Mouse (Mus musculus) megakaryocyte, embryonic 14.5 days (primary cell): ENCODE data around the gene Slc23a3. TPM values are rescaled to one million over a fixed set of nuclear protein-coding genes. Genes with fewer than 3 reads are reported as not detected.
A peak's percentile ranks its signal among the peaks of the same experiment; 100 is the strongest.

Experiments
- H3K27me3 ChIP-seq: replicated peaks from 2 replicates; pipeline ENCODE3; 2012; ENCODE audit warnings: inconsistent platforms
- H3K36me3 ChIP-seq: replicated peaks from 2 replicates; pipeline ENCODE3; 2012; ENCODE audit warnings: low read length, inconsistent platforms, mixed read lengths
- H3K4me1 ChIP-seq: 2 replicates; pipeline ENCODE4 v1.6.1; 2012; ENCODE audit warnings: inconsistent platforms
- H3K4me3 ChIP-seq: replicated peaks from 2 replicates; pipeline ENCODE3; 2012; ENCODE audit warnings: moderate library complexity, mild to moderate bottlenecking, inconsistent platforms
- H3K9me3 ChIP-seq: 2 replicates; pipeline ENCODE4 v1.6.1; 2012; ENCODE audit warnings: inconsistent platforms
- FLI1 ChIP-seq: IDR thresholded peaks from 2 replicates; pipeline ENCODE4 v1.6.1; 2012; ENCODE audit warnings: low read length, inconsistent platforms, mixed read lengths
- GATA1 ChIP-seq: IDR thresholded peaks from 3 replicates; pipeline ENCODE4 v1.6.1; 2012; ENCODE audit warnings: mixed read lengths, low read length, inconsistent platforms, borderline replicate concordance
- polyA plus RNA-seq: library from polyadenylated mRNA; stranded (reverse); fragments of >175 nt; gene quantifications from 2 replicates; pipeline ENCODE4 v1.2.3, GENCODE M21; 2012; ENCODE audit warnings: low replicate concordance; ENCODE audit not compliant: insufficient read depth

Slc23a3 gene
- polyA plus RNA-seq, 1 experiment = not detected

- no peaks in the 10 kb centered on the region for H3K9me3 ChIP-seq
- no peaks in the 10 kb centered on the region for H3K27me3 ChIP-seq
- peak overlapping the region; percentile 99 for H3K4me3 ChIP-seq
- TF ChIP-seq FLI1 (no peak), GATA1 (no peak)
- peaks cover 57% of the 10 kb centered on the region for H3K4me1 ChIP-seq
- peaks cover 71% of the 10 kb centered on the region for H3K36me3 ChIP-seq
Observed at GRCm38 (mm10) chr1:75140601-75141190, 7.0 kb upstream of the Slc23a3 start.

DNA sequence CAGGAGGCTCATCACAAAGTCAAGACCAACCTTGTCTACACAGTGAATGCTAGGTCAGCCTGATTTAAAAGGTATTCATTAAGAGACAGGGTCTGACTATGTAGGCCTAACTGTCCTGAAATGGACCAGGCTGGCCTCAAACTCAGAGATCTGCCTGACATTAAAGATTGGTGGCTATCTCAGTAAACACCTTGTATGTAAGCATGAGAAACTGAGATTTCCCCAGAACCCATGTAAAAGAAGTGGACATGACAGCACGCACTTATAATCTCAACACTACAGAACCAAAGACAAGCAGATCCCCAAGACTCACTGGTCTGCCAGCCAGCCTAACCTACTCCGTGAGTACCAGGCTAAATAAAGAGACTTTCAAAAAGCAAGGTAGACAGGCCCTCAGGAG lies 4.8 kb upstream of the Slc23a3 start:
- Histone ChIP-seq H3K4me3 (no peak overlapping the region), H3K4me1 (peaks cover 40% of the 10 kb centered on the region), H3K36me3 (peaks cover 62% of the 10 kb centered on the region), H3K27me3 (peaks cover 3% of the 10 kb centered on the region), H3K9me3 (no peaks in the 10 kb centered on the region)
- TF ChIP-seq GATA1 (no peak), FLI1 (no peak)

GRCm38 (mm10) chr1:75136730-75137129 lies 3.0 kb upstream of the Slc23a3 start:
- H3K27me3 ChIP-seq = peaks cover 13% of the 10 kb centered on the region
- TF ChIP-seq FLI1 = no peak
- peaks cover 62% of the 10 kb centered on the region for H3K36me3 ChIP-seq
- no peak overlapping the region for H3K4me3 ChIP-seq
- H3K9me3 ChIP-seq = no peaks in the 10 kb centered on the region
- H3K4me1 ChIP-seq = peaks cover 35% of the 10 kb centered on the region

GRCm38 (mm10) chr1:75136293-75136692 lies 2.6 kb upstream of the Slc23a3 start:
- Histone ChIP-seq H3K36me3 (peaks cover 62% of the 10 kb centered on the region), H3K4me1 (peaks cover 35% of the 10 kb centered on the region), H3K27me3 (peaks cover 13% of the 10 kb centered on the region), H3K4me3 (no peak overlapping the region), H3K9me3 (no peaks in the 10 kb centered on the region)
- TF ChIP-seq FLI1 = no peak
- TF ChIP-seq GATA1 = no peak

DNA sequence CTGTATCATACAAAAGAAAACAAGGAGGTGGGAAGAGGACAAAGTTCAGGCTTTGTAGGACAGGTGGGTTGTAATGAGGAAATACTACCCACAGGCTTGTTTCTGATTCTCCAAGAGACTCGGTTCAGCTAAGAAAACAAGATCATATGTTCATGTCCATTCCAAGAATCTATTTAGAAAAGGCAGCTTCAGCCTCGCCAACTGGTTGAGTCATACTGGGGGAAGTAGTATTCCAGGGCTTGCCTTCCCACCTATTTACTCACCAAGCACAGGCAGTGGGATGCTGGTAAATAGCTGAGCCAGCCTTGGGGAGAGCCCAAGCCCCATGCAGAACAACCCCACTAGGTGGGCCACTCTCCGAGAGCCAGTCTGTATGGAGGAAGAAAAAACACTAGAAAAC lies 5.0 kb downstream of the Slc23a3 start:
- Histone ChIP-seq H3K27me3 (peaks cover 21% of the 10 kb centered on the region), H3K36me3 (no peaks in the 10 kb centered on the region), H3K4me3 (no peak overlapping the region), H3K4me1 (peaks cover 20% of the 10 kb centered on the region), H3K9me3 (no peaks in the 10 kb centered on the region)
- TF ChIP-seq FLI1 = no peak
- TF ChIP-seq GATA1 = no peak

DNA sequence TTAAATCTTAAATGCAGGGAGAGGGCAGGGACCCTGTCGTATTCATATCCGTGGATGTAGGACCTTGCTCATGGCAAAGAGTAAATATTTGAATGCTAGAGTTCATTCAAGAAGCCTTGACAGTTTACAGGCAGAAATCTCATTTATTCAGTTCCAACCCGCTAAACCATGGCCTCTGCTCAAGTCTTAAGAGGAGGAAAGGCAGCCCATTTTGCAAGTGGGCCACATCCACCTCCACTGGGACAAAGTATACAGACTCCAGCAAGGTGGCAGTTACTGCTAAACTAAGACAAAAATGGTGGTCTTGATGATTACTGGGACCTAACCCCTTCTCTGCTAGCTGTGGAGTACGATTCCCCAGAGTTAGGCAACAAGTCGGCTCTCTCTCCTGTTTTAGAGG lies 8.3 kb downstream of the Slc23a3 start:
- peaks cover 21% of the 10 kb centered on the region for H3K4me1 ChIP-seq
- no peaks in the 10 kb centered on the region for H3K9me3 ChIP-seq
- H3K36me3 ChIP-seq = no peaks in the 10 kb centered on the region
- TF ChIP-seq FLI1 (no peak), GATA1 (no peak)
- H3K4me3 ChIP-seq = peak overlapping the region; percentile 94
- peaks cover 10% of the 10 kb centered on the region for H3K27me3 ChIP-seq

DNA sequence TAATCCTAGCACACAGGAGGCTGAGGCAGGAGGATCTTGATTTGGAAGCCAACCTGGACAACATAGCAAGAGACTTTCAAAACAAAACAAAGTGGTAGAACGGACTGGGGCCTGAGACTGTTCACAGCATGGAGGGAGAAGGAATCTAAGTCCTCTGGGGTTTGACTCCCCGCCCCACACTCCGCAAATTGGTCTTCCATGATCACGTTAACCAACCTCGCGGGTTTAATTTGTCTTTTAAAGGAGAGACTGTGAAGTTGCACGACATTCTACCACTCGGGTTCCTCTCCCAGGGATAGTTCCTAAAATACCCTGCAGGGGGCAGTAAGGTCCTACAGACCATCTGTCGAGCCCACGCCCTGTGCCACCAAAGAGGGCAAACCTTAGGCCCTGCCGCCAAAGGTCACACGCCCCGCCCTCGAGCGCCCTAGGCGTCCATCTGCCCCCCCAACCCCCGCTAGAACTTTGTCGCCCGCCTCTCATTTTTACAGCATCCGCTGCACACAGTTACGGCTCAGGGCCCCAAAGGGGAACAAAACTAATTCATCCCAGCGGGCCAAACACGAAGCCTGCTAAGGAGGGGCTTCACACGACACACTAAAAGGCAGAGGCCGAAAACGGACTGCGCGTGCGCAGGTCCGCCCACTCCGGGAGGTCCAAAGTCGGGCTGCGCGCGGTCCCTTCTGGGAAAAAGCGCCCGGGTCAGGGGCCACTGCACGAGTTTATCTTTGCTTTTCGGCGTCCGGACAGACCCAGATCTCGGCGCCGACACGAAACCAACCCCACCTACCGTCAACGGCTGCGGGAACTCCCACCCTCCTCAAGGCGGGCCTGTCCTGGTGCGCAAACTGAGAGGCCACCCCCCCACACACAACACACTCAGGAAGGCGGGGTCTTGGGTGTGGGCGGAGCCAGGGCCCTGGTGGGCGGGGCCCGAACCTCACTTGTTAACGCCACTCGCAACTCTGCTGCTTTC lies 9.1 kb downstream of the Slc23a3 start, which contains the start of gene Nhej1:
Gene Nhej1 (minus strand): TSS at position 855 of the 976 bp plus-strand sequence.
- TF ChIP-seq GATA1 = no peak
- no peak for TF ChIP-seq FLI1
- Histone ChIP-seq H3K36me3 (no peaks in the 10 kb centered on the region), H3K27me3 (peaks cover 7% of the 10 kb centered on the region), H3K9me3 (no peaks in the 10 kb centered on the region), H3K4me3 (peak within 1 kb of the TSS; percentile 94), H3K4me1 (peaks cover 21% of the 10 kb centered on the region)

GRCm38 (mm10) chr1:75122211-75122610 lies 11.5 kb downstream of the Slc23a3 start:
- H3K4me1 ChIP-seq = peaks cover 18% of the 10 kb centered on the region
- no peaks in the 10 kb centered on the region for H3K36me3 ChIP-seq
- no peaks in the 10 kb centered on the region for H3K9me3 ChIP-seq
- H3K4me3 ChIP-seq = no peak overlapping the region
- TF ChIP-seq FLI1 = no peak
- TF ChIP-seq GATA1 = no peak
- H3K27me3 ChIP-seq = no peaks in the 10 kb centered on the region

Other genes with a start within 250 kb of the Slc23a3 start
- not detected in 2 replicates for gene Fev, start 248.5 kb downstream of the Slc23a3 start, polyA plus RNA-seq
- not detected in 2 replicates for gene Cryba2, start 240.7 kb downstream of the Slc23a3 start, polyA plus RNA-seq
- gene Cfap65, start 198.3 kb downstream of the Slc23a3 start, polyA plus RNA-seq = 0.02 TPM in 1 of 2 replicates, not detected in the other
- 0.10 TPM in 1 of 2 replicates, not detected in the other for gene Ihh, start 182.2 kb downstream of the Slc23a3 start, polyA plus RNA-seq
- gene Nhej1, start 8.7 kb downstream of the Slc23a3 start, polyA plus RNA-seq = 0.66 TPM in 1 of 2 replicates, not detected in the other
- gene Cnppd1, start 8.8 kb upstream of the Slc23a3 start, polyA plus RNA-seq = 34.3 and 35.1 TPM in 2 replicates
- gene Retreg2, start 8.9 kb upstream of the Slc23a3 start, polyA plus RNA-seq = 42.4 and 48.9 TPM in 2 replicates
- gene Zfand2b, start 34.8 kb upstream of the Slc23a3 start, polyA plus RNA-seq = 20.4 and 28.1 TPM in 2 replicates
- gene Abcb6, start 46.5 kb upstream of the Slc23a3 start, polyA plus RNA-seq = 6.4 and 12.6 TPM in 2 replicates
- gene Ankzf1, start 58.3 kb upstream of the Slc23a3 start, polyA plus RNA-seq = 0.68 and 8.0 TPM in 2 replicates
- gene Atg9a, start 58.3 kb upstream of the Slc23a3 start, polyA plus RNA-seq = 58.1 and 99.4 TPM in 2 replicates
- gene Glb1l, start 76.9 kb upstream of the Slc23a3 start, polyA plus RNA-seq = 0.47 and 1.1 TPM in 2 replicates
- 195 and 221 TPM in 2 replicates for gene Stk16, start 76.9 kb upstream of the Slc23a3 start, polyA plus RNA-seq
- 283 and 585 TPM in 2 replicates for gene Tuba4a, start 86.0 kb upstream of the Slc23a3 start, polyA plus RNA-seq
- not detected in 2 replicates for gene A630095N17Rik, start 98.2 kb upstream of the Slc23a3 start, polyA plus RNA-seq
- 97.0 and 100 TPM in 2 replicates for gene Dnajb2, start 102.5 kb upstream of the Slc23a3 start, polyA plus RNA-seq
- 12.4 and 22.6 TPM in 2 replicates for gene Ptprn, start 130.6 kb upstream of the Slc23a3 start, polyA plus RNA-seq
- 0.26 TPM in 1 of 2 replicates, not detected in the other for gene Resp18, start 144.5 kb upstream of the Slc23a3 start, polyA plus RNA-seq
- gene Dnpep, start 184.1 kb upstream of the Slc23a3 start, polyA plus RNA-seq = 165 and 178 TPM in 2 replicates
- gene Des, start 226.4 kb upstream of the Slc23a3 start, polyA plus RNA-seq = 0.11 TPM in 1 of 2 replicates, not detected in the other
- 48.7 TPM in 1 of 2 replicates, not detected in the other for gene Speg, start 241.4 kb upstream of the Slc23a3 start, polyA plus RNA-seq